Mouse (Mus musculus) forebrain, postnatal 0 days (tissue): Measurements from ENCODE around the gene Nadk2. TPM values are rescaled to one million over a fixed set of nuclear protein-coding genes. Genes with fewer than 3 reads are reported as not detected.

Experiments used
- ATAC-seq: fragments of 200-750 bp; cut with Nextera tagmentation; 2 replicates; pipeline ENCODE4 v1.8.0; 2017; ENCODE audit warnings: mild to moderate bottlenecking, moderate library complexity
- DNase-seq: peaks from one replicate; pipeline ENCODE4 v3.0.0-alpha.2; 2015
- H3K27ac ChIP-seq: fragments of 300-500 bp; sonication (generic); 2 replicates; pipeline ENCODE4 v1.5.1; 2014; ENCODE audit warnings: low read depth, mild to moderate bottlenecking, antibody characterized with exemption, low read length, moderate library complexity, mixed read lengths
- H3K27me3 ChIP-seq: fragments of 300-500 bp; sonication (generic); 2 replicates; pipeline ENCODE4 v1.6.1; 2014; ENCODE audit warnings: mild to moderate bottlenecking, low read length, mixed read lengths; ENCODE audit not compliant: insufficient read depth
- H3K36me3 ChIP-seq: fragments of 300-500 bp; sonication (generic); 2 replicates; pipeline ENCODE4 v1.6.1; 2014; ENCODE audit warnings: mild to moderate bottlenecking, moderate library complexity; ENCODE audit not compliant: insufficient read depth
- H3K4me1 ChIP-seq: fragments of 300-500 bp; sonication (generic); 2 replicates; pipeline ENCODE4 v1.6.1; 2014; ENCODE audit warnings: antibody characterized with exemption; ENCODE audit not compliant: insufficient read depth
- H3K4me2 ChIP-seq: fragments of 300-500 bp; sonication (generic); 2 replicates; pipeline ENCODE4 v1.6.1; 2014; ENCODE audit warnings: low read depth, mild to moderate bottlenecking, moderate library complexity
- H3K4me3 ChIP-seq: fragments of 300-500 bp; sonication (generic); 2 replicates; pipeline ENCODE4 v1.5.1; 2014; ENCODE audit warnings: low read depth, low read length, mixed read lengths
- H3K9ac ChIP-seq: fragments of 300-500 bp; sonication (generic); 2 replicates; pipeline ENCODE4 v1.6.1; 2014; ENCODE audit warnings: mild to moderate bottlenecking
- H3K9me3 ChIP-seq: fragments of 300-500 bp; sonication (generic); 2 replicates; pipeline ENCODE4 v1.6.1; 2016; ENCODE audit warnings: low read length
- CTCF ChIP-seq: sonication (generic); IDR thresholded peaks from 2 replicates; pipeline ENCODE4 v1.5.1; 2016; ENCODE audit warnings: antibody characterized with exemption, control low read depth, low read depth
- WGBS: fragments of 180-500 bp; shearing (Covaris S2); extraction: QIAGEN DNeasy Blood & Tissue Kit; methylation state at CpG from one replicate; pipeline ENCODE4 v1.1.7; 2014; 5-methylcytosine and 5-hydroxymethylcytosine counted together
- polyA plus RNA-seq: library from polyadenylated mRNA; unstranded; fragments of >200 nt; fragmentation: Nextera tagmentation; extraction: Ambion mirVana; gene quantifications from 2 replicates; pipeline ENCODE4 v1.2.1, GENCODE M21; 2015
- total RNA-seq: library from RNA; depleted of rRNA; stranded (reverse); fragments of >200 nt; gene quantifications from 2 replicates; pipeline ENCODE4 v1.2.3, GENCODE M21; 2014; rRNA removed

The Nadk2 gene
- total and polyA plus RNA-seq, 2 experiments from 2014 or later, result 22.6 to 33.3 TPM

GRCm38 (mm10) chr15:9131499-9131888, 60.4 kb downstream of the Nadk2 start:
- ATAC-seq, result no peak
- H3K4me1 ChIP-seq, result no peaks in the 10 kb centered on the region
- H3K27ac ChIP-seq, result no peak overlapping the region
- 88% methylated on average over 4 of the region's 4 CpGs for WGBS
- no peak overlapping the region for H3K9ac ChIP-seq
- no peak overlapping the region for H3K4me2 ChIP-seq
- H3K4me3 ChIP-seq, result no peak overlapping the region
- DNase-seq, result no peak
- H3K9me3 ChIP-seq, result no peaks in the 10 kb centered on the region
- no peaks in the 10 kb centered on the region for H3K27me3 ChIP-seq
- peaks cover 45% of the 10 kb centered on the region for H3K36me3 ChIP-seq
- no peak for TF ChIP-seq CTCF

- H3K9ac ChIP-seq, result no peak overlapping the region
- H3K9me3 ChIP-seq, result no peaks in the 10 kb centered on the region
- TF ChIP-seq CTCF, result no peak
- no peak for DNase-seq
- H3K4me1 ChIP-seq, result no peaks in the 10 kb centered on the region
- no peak overlapping the region for H3K4me3 ChIP-seq
- H3K27me3 ChIP-seq, result no peaks in the 10 kb centered on the region
- peaks cover 44% of the 10 kb centered on the region for H3K36me3 ChIP-seq
- peak overlapping the region; percentile 21; the same call in 1 of the 2 replicates for H3K27ac ChIP-seq
- no peak overlapping the region for H3K4me2 ChIP-seq
- WGBS, result 56% methylated on average over 13 of the region's 13 CpGs
- ATAC-seq, result 0 out of 2 replicates have a peak, but pooled peaks have one; percentile 21
Measured at GRCm38 (mm10) chr15:9132693-9133443, 61.8 kb downstream of the Nadk2 start.

- Histone ChIP-seq H3K27ac (no peak overlapping the region), H3K4me2 (no peak overlapping the region), H3K4me1 (peaks cover 7% of the 10 kb centered on the region; the same call in 1 of the 2 replicates), H3K9ac (no peak overlapping the region), H3K9me3 (no peaks in the 10 kb centered on the region), H3K4me3 (no peak overlapping the region), H3K27me3 (no peaks in the 10 kb centered on the region), H3K36me3 (peaks cover 32% of the 10 kb centered on the region)
- WGBS, result 75% methylated on average over 6 of the region's 6 CpGs
- no peak for TF ChIP-seq CTCF
- ATAC-seq (no peak), DNase-seq (no peak)
Measured at GRCm38 (mm10) chr15:9134891-9135507, 63.9 kb downstream of the Nadk2 start.

GRCm38 (mm10) chr15:9139447-9139846, 68.4 kb downstream of the Nadk2 start:
- ATAC-seq (no peak), DNase-seq (peak; percentile 8)
- H3K4me1 ChIP-seq, result peaks cover 7% of the 10 kb centered on the region; the same call in 1 of the 2 replicates
- no peak for TF ChIP-seq CTCF
- H3K9ac ChIP-seq, result peak overlapping the region; percentile 52
- peaks cover 17% of the 10 kb centered on the region for H3K36me3 ChIP-seq
- no peak overlapping the region for H3K27ac ChIP-seq
- 20% methylated on average over 10 of the region's 10 CpGs for WGBS
- H3K4me3 ChIP-seq, result peak overlapping the region; percentile 93
- H3K27me3 ChIP-seq, result no peaks in the 10 kb centered on the region
- peak overlapping the region; percentile 60 for H3K4me2 ChIP-seq
- no peaks in the 10 kb centered on the region for H3K9me3 ChIP-seq

- H3K9me3 ChIP-seq, result no peaks in the 10 kb centered on the region
- TF ChIP-seq CTCF, result no peak
- peak within 1 kb of the TSS; percentile 81 for H3K4me2 ChIP-seq
- peak within 1 kb of the TSS; percentile 93 for H3K4me3 ChIP-seq
- 2% methylated on average over 34 of the region's 34 CpGs for WGBS
- H3K27me3 ChIP-seq, result no peaks in the 10 kb centered on the region
- peak within 1 kb of the TSS; percentile 91 for H3K27ac ChIP-seq
- DNase-seq (peak; percentile 97), ATAC-seq (peak; percentile 99)
- peaks cover 13% of the 10 kb centered on the region for H3K36me3 ChIP-seq
- peaks cover 7% of the 10 kb centered on the region; the same call in 1 of the 2 replicates for H3K4me1 ChIP-seq
- H3K9ac ChIP-seq, result peak within 1 kb of the TSS; percentile 90
Measured at GRCm38 (mm10) chr15:9140252-9140680, 69.2 kb downstream of the Nadk2 start, which contains the start of gene Lmbrd2. Gene Lmbrd2 (plus strand): TSS chr15:9140550.

GRCm38 (mm10) chr15:9140684-9141171, 69.7 kb downstream of the Nadk2 start:
- peak overlapping the region; percentile 81 for H3K4me2 ChIP-seq
- peak overlapping the region; percentile 90 for H3K9ac ChIP-seq
- 1% methylated on average over 36 of the region's 37 CpGs for WGBS
- TF ChIP-seq CTCF, result no peak
- peak overlapping the region; percentile 91 for H3K27ac ChIP-seq
- H3K4me3 ChIP-seq, result peak overlapping the region; percentile 93
- H3K27me3 ChIP-seq, result no peaks in the 10 kb centered on the region
- peak; percentile 68 for ATAC-seq
- H3K9me3 ChIP-seq, result no peaks in the 10 kb centered on the region
- DNase-seq, result peak; percentile 64
- peaks cover 7% of the 10 kb centered on the region; the same call in 1 of the 2 replicates for H3K4me1 ChIP-seq
- peaks cover 12% of the 10 kb centered on the region; the same call in 1 of the 2 replicates for H3K36me3 ChIP-seq

GRCm38 (mm10) chr15:9155325-9155724, 84.3 kb downstream of the Nadk2 start, which contains the start of gene Skp2:
Gene Skp2 (minus strand): TSS chr15:9155425.
- no peak for TF ChIP-seq CTCF
- H3K9me3 ChIP-seq, result no peaks in the 10 kb centered on the region
- peaks cover 48% of the 10 kb centered on the region for H3K36me3 ChIP-seq
- no peak within 1 kb of the TSS for H3K27ac ChIP-seq
- H3K9ac ChIP-seq, result no peak within 1 kb of the TSS
- no peak for ATAC-seq
- H3K27me3 ChIP-seq, result no peaks in the 10 kb centered on the region
- no peak within 1 kb of the TSS for H3K4me3 ChIP-seq
- no peaks in the 10 kb centered on the region for H3K4me1 ChIP-seq
- no peak for DNase-seq
- no peak within 1 kb of the TSS for H3K4me2 ChIP-seq

Other genes starting within 250 kb of the Nadk2 start
- gene Ranbp3l, start 103.3 kb upstream of the Nadk2 start, total RNA-seq, result 16.3 and 23.1 TPM in 2 replicates
- 9.7 and 11.3 TPM in 2 replicates for gene Ranbp3l, start 103.3 kb upstream of the Nadk2 start, polyA plus RNA-seq
- 19.2 and 23.2 TPM in 2 replicates for gene Lmbrd2, start 69.3 kb downstream of the Nadk2 start, total RNA-seq
- 2.3 and 3.3 TPM in 2 replicates for gene Lmbrd2, start 69.3 kb downstream of the Nadk2 start, polyA plus RNA-seq
- gene Skp2, start 84.2 kb downstream of the Nadk2 start, total RNA-seq, result 11.0 and 11.5 TPM in 2 replicates
- gene Skp2, start 84.2 kb downstream of the Nadk2 start, polyA plus RNA-seq, result 8.0 and 9.5 TPM in 2 replicates
- not detected in 2 replicates for gene Ugt3a1, start 205.6 kb downstream of the Nadk2 start, total RNA-seq
- gene Ugt3a1, start 205.6 kb downstream of the Nadk2 start, polyA plus RNA-seq, result not detected in 2 replicates